Mouse (Mus musculus) bone marrow, adult 2 months (tissue): ENCODE data around the gene Rtn1. TPM values are rescaled to one million over a fixed set of nuclear protein-coding genes. Genes with fewer than 3 reads are reported as not detected.

Experiments
- H3K27ac ChIP-seq: fragments of 200-500 bp; 2 replicates; pipeline ENCODE4 v1.5.1; 2012; ENCODE audit warnings: low read depth, mild to moderate bottlenecking, control low read depth, inconsistent platforms, low read length; ENCODE audit not compliant: control insufficient read depth, poor library complexity, insufficient read depth
- H3K4me1 ChIP-seq: fragments of 200-500 bp; 2 replicates; pipeline ENCODE4 v1.6.1; 2011; ENCODE audit warnings: low read length; ENCODE audit not compliant: control insufficient read depth, insufficient read depth
- H3K4me3 ChIP-seq: fragments of 200-500 bp; replicated peaks from 2 replicates; pipeline ENCODE3; 2011; ENCODE audit warnings: mild to moderate bottlenecking, low read depth, low read length, control low read depth; ENCODE audit not compliant: control insufficient read depth
- CTCF ChIP-seq: fragments of 200-500 bp; IDR thresholded peaks from 2 replicates; pipeline ENCODE4 v1.5.1; 2011; ENCODE audit warnings: low read length, control low read depth; ENCODE audit not compliant: control insufficient read depth, insufficient read depth
- POLR2A ChIP-seq: fragments of 200-500 bp; IDR thresholded peaks from 2 replicates; pipeline ENCODE4 v1.6.1; 2011; ENCODE audit warnings: low read depth, mild to moderate bottlenecking, control low read depth, low read length, borderline replicate concordance; ENCODE audit not compliant: control insufficient read depth
- WGBS: fragments of 180-500 bp; shearing (Covaris S2); methylation state at CpG from one replicate; pipeline ENCODE4 v1.1.7; 2018; 5-methylcytosine and 5-hydroxymethylcytosine counted together
- polyA plus RNA-seq: library from polyadenylated mRNA; stranded (reverse); fragments of >200 nt; gene quantifications from 2 replicates; pipeline ENCODE4 v1.2.4, GENCODE M21; 2011; ENCODE audit warnings: low replicate concordance; ENCODE audit not compliant: missing spikeins, insufficient read depth, insufficient read length

Gene Rtn1
- polyA plus RNA-seq, 1 experiment: not detected

DNA sequence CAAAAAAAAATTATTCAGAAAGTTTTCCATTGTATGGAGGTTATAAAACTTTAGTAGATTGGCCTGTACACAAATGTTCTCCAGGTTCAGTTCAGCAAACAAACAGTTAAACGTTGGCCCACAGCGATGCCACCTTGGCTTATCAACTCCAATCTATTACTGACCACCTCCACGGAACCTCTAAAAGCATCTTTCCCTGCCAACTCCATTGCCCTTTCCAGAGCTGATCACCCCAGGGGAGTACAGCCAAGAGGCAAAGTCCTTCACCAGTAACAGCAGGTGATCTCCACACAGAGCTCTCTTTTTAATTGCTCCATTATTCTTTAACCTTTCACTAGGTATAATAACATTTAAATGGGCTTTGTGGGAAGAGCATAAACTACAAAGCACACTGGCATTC, 120.6 kb downstream of the Rtn1 start:
- Histone ChIP-seq H3K4me3 (no peak overlapping the region), H3K4me1 (no peaks in the 10 kb centered on the region), H3K27ac (no peak overlapping the region)
- TF ChIP-seq CTCF (no peak), POLR2A (no peak)
- 66% methylated on average over 3 of the region's 3 CpGs for WGBS

DNA sequence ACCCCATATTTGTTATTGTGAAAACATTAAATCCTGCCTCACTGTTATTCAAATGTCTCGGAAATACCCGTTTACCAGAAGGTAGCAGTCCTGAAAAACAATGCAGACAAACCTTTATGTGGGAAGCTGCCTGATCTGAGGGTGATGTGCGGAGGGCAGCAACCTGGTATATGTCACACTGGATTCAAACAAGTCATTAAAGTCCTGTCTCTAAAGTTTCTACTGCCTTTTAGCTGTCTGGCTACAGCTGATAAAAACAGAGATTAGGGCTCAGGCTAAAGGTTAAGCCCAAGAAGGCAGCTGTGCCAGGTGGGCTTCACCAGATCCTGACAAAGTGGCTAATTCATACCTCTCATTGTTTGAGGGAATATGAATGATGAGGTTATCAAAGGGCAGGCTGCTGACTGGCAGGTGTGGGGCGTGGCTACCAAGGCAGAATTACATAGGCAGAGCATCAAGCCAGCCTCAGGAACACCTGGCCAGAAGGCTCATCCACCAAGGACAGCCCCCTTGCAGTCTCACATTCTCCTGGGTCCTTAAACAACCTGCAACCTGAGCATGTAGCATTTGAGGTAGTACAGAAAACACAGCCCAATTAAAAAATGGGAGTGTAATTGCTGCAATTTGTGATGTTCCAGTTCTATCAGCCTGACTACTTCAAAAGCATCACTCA, 121.4 kb downstream of the Rtn1 start:
- Histone ChIP-seq H3K4me3 (no peak overlapping the region), H3K27ac (no peak overlapping the region), H3K4me1 (no peaks in the 10 kb centered on the region)
- 65% methylated on average over 4 of the region's 4 CpGs for WGBS
- no peak for TF ChIP-seq CTCF
- no peak for TF ChIP-seq POLR2A

DNA sequence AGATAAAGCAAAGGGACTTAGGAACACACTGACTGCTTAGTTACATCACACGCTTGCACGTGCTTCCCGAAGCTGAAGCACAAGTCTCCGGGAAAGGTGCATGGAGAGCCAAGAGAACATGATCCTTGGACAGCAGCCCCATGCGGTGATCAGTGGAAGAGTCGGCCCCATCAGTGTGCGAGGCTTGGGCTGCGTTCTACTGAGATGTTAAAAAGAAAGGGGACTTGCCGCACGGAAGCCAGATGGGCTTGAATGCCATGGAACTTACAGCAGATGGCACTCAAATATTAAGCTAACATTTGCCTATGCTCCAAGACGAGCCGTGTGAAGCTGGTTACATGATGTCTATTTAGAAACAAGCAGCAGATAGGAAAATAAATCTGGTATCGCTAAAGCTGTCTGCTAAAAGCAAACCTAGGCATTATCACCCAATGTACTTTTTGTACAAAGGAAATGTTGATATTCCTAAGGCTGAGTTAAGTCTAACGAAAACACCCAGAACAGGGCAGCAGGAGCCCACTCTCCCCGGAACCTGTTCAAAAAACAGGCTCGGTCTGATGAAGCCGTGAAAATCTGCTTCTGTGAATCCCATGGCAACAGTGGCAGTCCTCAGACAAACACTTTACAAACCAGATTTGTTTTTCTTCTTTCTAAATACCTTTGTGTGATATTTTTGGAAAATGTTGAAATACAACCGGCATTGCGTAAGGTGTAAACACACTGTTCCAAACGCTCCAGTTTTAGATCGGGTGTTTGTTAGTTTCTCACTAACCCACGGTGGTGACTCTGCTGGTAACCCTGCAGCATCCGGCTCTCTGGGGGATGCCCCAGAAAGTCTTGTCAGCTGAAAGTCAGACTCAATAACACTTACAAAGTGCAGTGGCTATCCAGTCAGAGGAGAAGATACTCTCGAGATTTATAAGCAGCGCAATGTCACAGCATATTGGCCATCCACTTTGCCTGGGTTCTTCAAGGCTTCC, 123.2 kb downstream of the Rtn1 start:
- WGBS: 77% methylated on average over 25 of the region's 25 CpGs

GRCm38 (mm10) chr12:72284576-72284975, 124.3 kb downstream of the Rtn1 start:
- TF ChIP-seq CTCF (no peak), POLR2A (no peak)

More for the DNA sequence above, 123.2 kb downstream of the Rtn1 start:
- Histone ChIP-seq H3K4me3 (no peak overlapping the region), H3K27ac (no peak overlapping the region), H3K4me1 (no peaks in the 10 kb centered on the region)
- TF ChIP-seq POLR2A: no peak
- TF ChIP-seq CTCF: no peak

GRCm38 (mm10) chr12:72279129-72279875, 129.6 kb downstream of the Rtn1 start:
- 56% methylated on average over 5 of the region's 5 CpGs for WGBS
- Histone ChIP-seq H3K4me3 (no peak overlapping the region), H3K27ac (no peak overlapping the region), H3K4me1 (no peaks in the 10 kb centered on the region)
- TF ChIP-seq CTCF (no peak), POLR2A (no peak)

More at GRCm38 (mm10) chr12:72284576-72284975, 124.3 kb downstream of the Rtn1 start:
- Histone ChIP-seq H3K4me3 (no peak overlapping the region), H3K27ac (no peak overlapping the region), H3K4me1 (no peaks in the 10 kb centered on the region)
- WGBS: 82% methylated on average over 7 of the region's 7 CpGs

GRCm38 (mm10) chr12:72273721-72274414, 135.0 kb downstream of the Rtn1 start:
- TF ChIP-seq POLR2A: no peak
- no peak for TF ChIP-seq CTCF
- no peaks in the 10 kb centered on the region for H3K4me1 ChIP-seq
- WGBS: 69% methylated on average over 13 of the region's 13 CpGs
- no peak overlapping the region for H3K27ac ChIP-seq
- H3K4me3 ChIP-seq: no peak overlapping the region

DNA sequence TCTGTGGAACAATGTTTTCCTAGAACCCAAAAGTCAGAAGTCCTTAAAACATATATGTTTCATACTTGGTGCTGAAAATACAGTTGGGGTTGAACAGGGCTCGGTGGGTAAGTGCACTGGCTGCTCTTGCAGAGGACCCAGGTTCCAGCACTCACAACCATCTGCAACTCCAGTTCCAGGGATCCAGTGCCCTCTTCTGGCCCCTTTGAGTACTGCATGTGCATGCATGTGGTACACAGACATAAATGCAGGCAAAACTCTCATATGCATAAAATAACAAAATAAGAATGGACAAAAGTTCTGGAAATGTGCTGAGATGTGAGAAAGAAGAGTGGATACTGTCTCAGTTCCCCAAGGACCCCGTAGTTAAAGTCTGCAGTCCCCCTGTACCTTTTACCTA, 141.2 kb downstream of the Rtn1 start:
- Histone ChIP-seq H3K4me3 (no peak overlapping the region), H3K27ac (no peak overlapping the region), H3K4me1 (no peaks in the 10 kb centered on the region)
- TF ChIP-seq CTCF (peak; percentile 37; the same call in 1 of the 2 replicates), POLR2A (no peak)
- 67% methylated on average over 2 of the region's 2 CpGs for WGBS
